Mouse (Mus musculus): ENCODE data around the gene Ak2.

Ak2 gene

GRCm38 (mm10) chr4:128991500-128992008 is at the start of gene Ak2:
Gene Ak2, plus strand, starts transcription at chr4:128991958.
- CTCF ChIA-PET: interaction anchor here (1.4 kb wide), 1 partner anchor 42 kb away, joined by 3 read pairs; no protein-coding TSS in a partner anchor

- CTCF ChIA-PET: no interaction called here
Measured at GRCm38 (mm10) chr4:128942346-128942745, 49.4 kb upstream of the Ak2 start.

- CTCF ChIA-PET: no interaction called here
Measured at GRCm38 (mm10) chr4:128946736-128947135, 45.0 kb upstream of the Ak2 start.

- CTCF ChIA-PET: interaction anchor here (0.7 kb wide), 1 partner anchor 84 kb away, joined by 3 read pairs; no protein-coding TSS in a partner anchor
Measured at GRCm38 (mm10) chr4:128947326-128947933, 44.3 kb upstream of the Ak2 start.

GRCm38 (mm10) chr4:128948137-128948674 is 43.6 kb upstream of the Ak2 start:
- CTCF ChIA-PET: interaction anchor here (0.6 kb wide), 1 partner anchor 122 kb away, joined by 3 read pairs; no protein-coding TSS in a partner anchor

- CTCF ChIA-PET: no interaction called here
Measured at GRCm38 (mm10) chr4:128949470-128950005, 42.2 kb upstream of the Ak2 start.

- CTCF ChIA-PET: interaction anchor here (0.6 kb wide), 1 partner anchor 170 kb away, joined by 3 read pairs; no protein-coding TSS in a partner anchor
Measured at GRCm38 (mm10) chr4:128950461-128950860, 41.3 kb upstream of the Ak2 start.

- CTCF ChIA-PET: no interaction called here
Measured at GRCm38 (mm10) chr4:128953851-128954250, 37.9 kb upstream of the Ak2 start.

GRCm38 (mm10) chr4:128957155-128957911 is 34.4 kb upstream of the Ak2 start:
- CTCF ChIA-PET: interaction anchor here (1.0 kb wide), 1 partner anchor 125 kb away, joined by 3 read pairs; no protein-coding TSS in a partner anchor

- CTCF ChIA-PET: interaction anchor here (1.0 kb wide), 1 partner anchor 125 kb away, joined by 3 read pairs; no protein-coding TSS in a partner anchor
Measured at GRCm38 (mm10) chr4:128958156-128958555, 33.6 kb upstream of the Ak2 start.

- CTCF ChIA-PET: interaction anchor here (0.6 kb wide), 1 partner anchor 39 kb away, joined by 4 read pairs; no protein-coding TSS in a partner anchor
Measured at GRCm38 (mm10) chr4:128958849-128959248, 32.9 kb upstream of the Ak2 start.

- CTCF ChIA-PET: interaction anchor here (0.6 kb wide), 1 partner anchor 38 kb away, joined by 4 read pairs; no protein-coding TSS in a partner anchor
Measured at GRCm38 (mm10) chr4:128959676-128960075, 32.1 kb upstream of the Ak2 start.

GRCm38 (mm10) chr4:128961301-128962028 is 30.3 kb upstream of the Ak2 start:
- CTCF ChIA-PET: interaction anchor here (0.7 kb wide), 1 partner anchor 400 kb away, joined by 3 read pairs; no protein-coding TSS in a partner anchor

GRCm38 (mm10) chr4:128962029-128962925 is 29.5 kb upstream of the Ak2 start, which contains the start of gene Azin2:
Gene Azin2, minus strand, starts transcription at chr4:128962442.
- CTCF ChIA-PET: interaction anchor here (0.8 kb wide), 1 partner anchor 135 kb away, joined by 4 read pairs; no protein-coding TSS in a partner anchor

- CTCF ChIA-PET: interaction anchor here (0.6 to 0.8 kb wide), 2 partner anchors 124 to 135 kb away, joined by 4 read pairs; no protein-coding TSS in a partner anchor
Measured at GRCm38 (mm10) chr4:128962926-128963290, 28.9 kb upstream of the Ak2 start.

GRCm38 (mm10) chr4:128966751-128967150 is 25.0 kb upstream of the Ak2 start:
- CTCF ChIA-PET: no interaction called here

GRCm38 (mm10) chr4:128969081-128969480 is 22.7 kb upstream of the Ak2 start:
- CTCF ChIA-PET: interaction anchor here (3.1 kb wide), 1 partner anchor 118 kb away, joined by 11 read pairs; no protein-coding TSS in a partner anchor

GRCm38 (mm10) chr4:128969607-128970416 is 21.9 kb upstream of the Ak2 start:
- CTCF ChIA-PET: interaction anchor here (1.8 to 3.1 kb wide), 2 partner anchors 12 to 117 kb away, joined by 5 to 11 read pairs; no protein-coding TSS in a partner anchor

GRCm38 (mm10) chr4:128970417-128970807 is 21.3 kb upstream of the Ak2 start:
- CTCF ChIA-PET: interaction anchor here (1.5 to 3.1 kb wide), 3 partner anchors 11 to 116 kb away, joined by 5 to 11 read pairs (median 6); no protein-coding TSS in a partner anchor
